In the genomic region with DNA sequence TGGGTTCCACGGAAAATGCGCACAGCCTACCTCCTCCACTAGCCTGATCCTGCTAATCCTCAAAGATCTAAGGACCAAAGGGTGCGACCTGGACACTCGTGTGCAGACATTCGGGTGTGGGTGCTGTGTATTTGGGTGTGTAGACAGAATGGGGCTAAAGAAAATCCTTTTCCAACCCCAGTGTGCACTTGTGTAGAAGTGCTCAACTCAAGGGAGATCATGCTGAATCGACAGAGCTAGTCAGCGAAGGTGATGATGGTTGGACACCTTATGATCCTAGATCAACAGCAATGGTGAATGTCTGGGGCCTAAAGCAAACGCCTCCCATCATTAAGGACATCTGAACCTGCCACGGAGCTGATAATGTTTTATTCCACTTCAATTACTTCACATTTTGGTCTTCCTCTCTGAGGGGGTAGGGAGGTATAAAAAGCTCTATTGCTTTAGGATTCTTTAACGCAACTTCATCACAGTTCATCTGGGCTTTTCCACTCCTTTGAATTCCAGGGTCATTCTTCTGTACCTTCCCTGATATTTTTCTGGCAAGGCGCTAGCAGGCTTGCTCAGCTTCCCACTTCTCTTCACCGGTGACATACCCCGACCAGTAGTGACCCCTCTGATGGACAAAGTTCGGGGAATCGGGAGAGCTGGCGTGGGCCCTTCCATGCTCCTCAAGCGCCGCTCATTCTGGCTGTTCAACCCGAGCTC, we compare ENCODE assay signal across 8 mouse cellular contexts. TPM values are rescaled to one million over a fixed set of nuclear protein-coding genes. Genes with fewer than 3 reads are reported as not detected.
DNase-seq lines count a peak whose midpoint lies in the region; ATAC-seq and TF ChIP-seq lines count a peak whose summit lies in the region.

No protein-coding gene starts in this region.

- TF ChIP-seq POLR2A in heart, adult 2 months (IDR thresholded peaks at IDR 0.05; ENCODE audit: insufficient read depth, low read depth, low read length) = no peak

- H3K9me3 ChIP-seq in forebrain, embryonic 14.5 days (replicated peaks; ENCODE audit: control insufficient read depth, low read length) = no peaks in the 10 kb centered on the region
- no peaks in the 10 kb centered on the region for H3K9me3 ChIP-seq in liver, embryonic 15.5 days (replicated peaks)

- peaks cover 5% of the 10 kb centered on the region; the same call in 1 of the 2 replicates for H3K4me1 ChIP-seq in heart, adult 2 months (ENCODE audit: control insufficient read depth, insufficient read depth, low read length)
- peaks cover 21% of the 10 kb centered on the region for H3K4me1 ChIP-seq in forebrain, embryonic 14.5 days (ENCODE audit: control insufficient read depth, insufficient read depth, low read length)
- H3K4me1 ChIP-seq in liver, embryonic 15.5 days (replicated peaks) = peaks cover 24% of the 10 kb centered on the region

- ATAC-seq in forebrain, embryonic 14.5 days = no peak
- no peak for ATAC-seq in liver, embryonic 15.5 days (ENCODE audit: insufficient read depth)

- TF ChIP-seq EP300 in heart, adult 2 months (IDR thresholded peaks at IDR 0.05; ENCODE audit: insufficient read depth, low read depth, low read length) = no peak

- peak overlapping the region; percentile 57 for H3K4me3 ChIP-seq in heart, adult 2 months
- H3K4me3 ChIP-seq in forebrain, embryonic 14.5 days (ENCODE audit: low read depth, low read length) = peak overlapping the region; percentile 67
- H3K4me3 ChIP-seq in liver, embryonic 15.5 days (replicated peaks) = peak overlapping the region; percentile 76

- no peaks in the 10 kb centered on the region for H3K27me3 ChIP-seq in heart, adult 2 months (ENCODE audit: control insufficient read depth, insufficient read depth, low read length)
- H3K27me3 ChIP-seq in forebrain, embryonic 14.5 days (replicated peaks; ENCODE audit: control insufficient read depth, insufficient read depth, low read length) = no peaks in the 10 kb centered on the region
- no peaks in the 10 kb centered on the region for H3K27me3 ChIP-seq in liver, embryonic 15.5 days

- H3K27ac ChIP-seq in heart, adult 2 months = peak overlapping the region; percentile 86
- peak overlapping the region; percentile 90 for H3K27ac ChIP-seq in forebrain, embryonic 14.5 days (ENCODE audit: low read depth, low read length)
- H3K27ac ChIP-seq in liver, embryonic 15.5 days (replicated peaks) = peak overlapping the region; percentile 93

- no peaks in the 10 kb centered on the region for H3K36me3 ChIP-seq in heart, adult 2 months (ENCODE audit: control insufficient read depth, insufficient read depth, low read length)
- H3K36me3 ChIP-seq in forebrain, embryonic 14.5 days (ENCODE audit: control insufficient read depth, insufficient read depth, low read length) = 0 out of 2 replicates have a peak, but pooled peaks cover 7% of the 10 kb centered on the region
- no peaks in the 10 kb centered on the region for H3K36me3 ChIP-seq in liver, embryonic 15.5 days (replicated peaks)

- H3K4me2 ChIP-seq in forebrain, embryonic 14.5 days (ENCODE audit: low read length) = peak overlapping the region; percentile 87
- H3K4me2 ChIP-seq in liver, embryonic 15.5 days = peak overlapping the region; percentile 99

- no peaks in the 10 kb centered on the region for H3K79me2 ChIP-seq in heart, adult 2 months (replicated peaks; ENCODE audit: control insufficient read depth, insufficient read depth, low read length)

- no peak for TF ChIP-seq CTCF in heart, adult 2 months (IDR thresholded peaks at IDR 0.05)

- 41% methylated on average over 19 of the region's 19 CpGs for WGBS in heart, adult 2 months
- 20% methylated on average over 19 of the region's 19 CpGs for WGBS in forebrain, embryonic 14.5 days
- 29% methylated on average over 19 of the region's 19 CpGs for WGBS in liver, embryonic 15.5 days (ENCODE audit: insufficient replicate concordance)

- H3K9ac ChIP-seq in heart, adult 2 months (ENCODE audit: low read depth, low read length) = peak overlapping the region; percentile 98
- H3K9ac ChIP-seq in forebrain, embryonic 14.5 days (ENCODE audit: low read length) = peak overlapping the region; percentile 83
- H3K9ac ChIP-seq in liver, embryonic 15.5 days = peak overlapping the region; percentile 85

- intact Hi-C loops in heart, adult 2 months (cut with DNase I) = loop anchor here (5.0 to 10.0 kb wide), 2 partner anchors 204 to 702 kb away; a partner anchor contains a TSS
- intact Hi-C loops in heart, postnatal 14 days (cut with DNase I) = loop anchor here (5.0 to 10.0 kb wide), 2 partner anchors 139 to 202 kb away; no protein-coding TSS in a partner anchor

- no peak for DNase-seq in heart, adult 2 months
- DNase-seq in heart, postnatal 14 days = no peak
- DNase-seq in CD4-positive helper T cell, adult 2 months (ENCODE audit: low read depth, low spot score) = peak; percentile 14
- DNase-seq in forebrain, embryonic 14.5 days (ENCODE audit: low spot score) = peak; percentile 16
- no peak for DNase-seq in yolk sac, embryonic 10.5 days (ENCODE audit: low spot score)
- DNase-seq in layer of hippocampus, postnatal 14 days (ENCODE audit: low spot score in 2 of 2) = no peak
- no peak for DNase-seq in gastrocnemius, postnatal 10 days

RNA-seq across cellular contexts. Expression of a gene that starts 1.3 kb away (rescaled TPM):
- total RNA-seq in heart, adult 2 months (2021) = under 1 TPM; 0.25 to 0.84 TPM
- 0.44 and 1.5 TPM in 2 replicates for polyA plus RNA-seq in heart, adult 2 months (2012; rRNA removed)
- under 1 TPM; 0.68 to 0.74 TPM for total RNA-seq in heart, postnatal 14 days (2021)
- 0.38 and 0.72 TPM in 2 replicates for polyA plus RNA-seq in forebrain, embryonic 14.5 days (2014; fragmentation: Nextera tagmentation; extraction: Ambion mirVana)
- 0.43 and 0.45 TPM in 2 replicates for polyA plus RNA-seq in liver, embryonic 15.5 days (2015; fragmentation: Nextera tagmentation; extraction: Ambion mirVana)
- total RNA-seq in layer of hippocampus, postnatal 14 days (2021) = under 1 TPM in 1 of 2 experiments, not detected in 1; 0.55 TPM
- total RNA-seq in gastrocnemius, postnatal 10 days (2021) = 1 to 10 TPM; 1.4 to 2.1 TPM

RNA-seq across cellular contexts. Expression of a gene that starts 19.7 kb away (rescaled TPM):
- total RNA-seq in heart, adult 2 months (2021) = 1 to 10 TPM; 5.0 to 7.9 TPM
- polyA plus RNA-seq in heart, adult 2 months (2012; rRNA removed) = 14.1 and 16.3 TPM in 2 replicates
- total RNA-seq in heart, postnatal 14 days (2021) = 1 to 10 TPM; 6.9 to 7.2 TPM
- polyA plus RNA-seq in forebrain, embryonic 14.5 days (2014; fragmentation: Nextera tagmentation; extraction: Ambion mirVana) = 6.2 and 7.2 TPM in 2 replicates
- 2.5 and 2.6 TPM in 2 replicates for polyA plus RNA-seq in liver, embryonic 15.5 days (2015; fragmentation: Nextera tagmentation; extraction: Ambion mirVana)
- total RNA-seq in layer of hippocampus, postnatal 14 days (2021) = 1 to 10 TPM; 5.0 to 5.3 TPM
- 10 to 100 TPM; 24.9 to 39.5 TPM for total RNA-seq in gastrocnemius, postnatal 10 days (2021)

Comparison
In these comparisons a context has a peak if more than half of its experiments do, and no peak if none do; other contexts are left out.
1. DNase-seq: peak in CD4-positive helper T cell, adult 2 months (single experiment) and forebrain, embryonic 14.5 days (single experiment); none in heart, adult 2 months (0 of 2), heart, postnatal 14 days (0 of 2), yolk sac, embryonic 10.5 days (single experiment), layer of hippocampus, postnatal 14 days (0 of 2) and gastrocnemius, postnatal 10 days (single experiment).
2. Peak in every context shown above with its lines, with median percentiles within 50 percentile points of each other: H3K27ac ChIP-seq, H3K4me3 ChIP-seq and H3K9ac ChIP-seq.